Mouse (Mus musculus): ENCODE data around the gene Gxylt2.

Gxylt2 gene

GRCm38 (mm10) chr6:100704574-100705365 lies at the start of gene Gxylt2:
Gxylt2 (plus strand) TSS chr6:100704734.
- no peak for DNase-seq (ENCODE audit: low read depth)

DNA sequence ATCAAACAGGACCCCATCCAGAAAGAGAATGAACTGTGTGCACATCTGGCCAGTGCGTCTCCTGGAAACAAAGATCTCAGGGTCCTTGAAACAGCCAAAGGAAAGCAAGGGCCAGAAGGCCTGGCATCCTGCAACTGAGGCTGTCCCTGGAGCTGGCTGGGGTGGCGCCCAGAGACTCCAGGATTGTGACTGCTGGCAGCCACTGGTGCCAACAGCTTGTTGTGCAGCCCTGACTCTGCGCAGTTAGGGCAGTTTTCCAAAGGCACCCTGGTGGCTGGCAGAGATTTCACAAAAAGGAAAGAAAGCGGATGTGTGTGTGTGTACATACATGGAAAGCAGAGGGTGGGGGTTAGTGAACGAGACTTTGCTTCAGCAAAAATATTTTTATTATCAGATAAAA lies 44.1 kb upstream of the Gxylt2 start:
- no peak for DNase-seq (ENCODE audit: low read depth)

DNA sequence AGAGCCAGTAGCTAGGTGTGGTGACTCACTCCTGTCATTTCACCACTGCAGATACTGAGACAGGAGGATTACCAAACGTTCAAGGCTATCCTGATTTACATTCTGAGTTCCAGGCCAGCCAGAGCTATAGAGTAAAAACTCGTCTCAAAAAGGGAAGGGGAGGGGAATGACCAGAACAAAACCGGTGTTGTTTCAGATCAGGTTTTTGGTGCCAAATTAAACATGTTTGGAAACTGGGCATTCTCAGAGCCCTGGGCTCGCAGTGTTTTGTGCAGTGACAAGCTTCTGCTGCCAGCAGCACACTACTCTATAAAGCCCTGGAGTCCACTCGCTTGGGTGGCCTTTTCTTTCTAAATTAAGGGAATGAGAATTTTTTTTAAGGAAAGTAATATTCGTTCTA lies 42.3 kb upstream of the Gxylt2 start:
- no peak for DNase-seq (ENCODE audit: low read depth)

GRCm38 (mm10) chr6:100667644-100668043 lies 36.9 kb upstream of the Gxylt2 start:
- DNase-seq (ENCODE audit: low read depth): no peak

DNA sequence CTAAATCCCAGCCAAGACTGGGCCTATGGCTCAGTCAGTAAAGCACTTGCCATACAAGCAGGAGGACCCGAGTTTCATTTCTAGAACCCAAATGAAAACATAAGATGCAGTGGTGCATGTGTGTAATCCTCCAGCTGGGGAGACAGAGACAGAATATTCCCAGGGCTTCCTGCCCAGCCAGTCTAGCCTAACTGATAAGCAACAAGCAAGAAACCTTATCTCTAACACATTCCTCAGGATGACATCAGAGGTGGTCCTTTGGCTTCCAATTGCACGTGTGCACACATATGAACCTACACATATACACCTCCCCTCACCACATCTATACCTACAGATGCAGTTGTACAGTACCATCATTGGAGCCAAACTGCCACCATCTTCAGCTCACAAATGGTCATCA lies 35.7 kb upstream of the Gxylt2 start:
- DNase-seq (ENCODE audit: low read depth): no peak

- DNase-seq (ENCODE audit: low read depth): no peak
Observed at GRCm38 (mm10) chr6:100670370-100670841, 34.1 kb upstream of the Gxylt2 start.

DNA sequence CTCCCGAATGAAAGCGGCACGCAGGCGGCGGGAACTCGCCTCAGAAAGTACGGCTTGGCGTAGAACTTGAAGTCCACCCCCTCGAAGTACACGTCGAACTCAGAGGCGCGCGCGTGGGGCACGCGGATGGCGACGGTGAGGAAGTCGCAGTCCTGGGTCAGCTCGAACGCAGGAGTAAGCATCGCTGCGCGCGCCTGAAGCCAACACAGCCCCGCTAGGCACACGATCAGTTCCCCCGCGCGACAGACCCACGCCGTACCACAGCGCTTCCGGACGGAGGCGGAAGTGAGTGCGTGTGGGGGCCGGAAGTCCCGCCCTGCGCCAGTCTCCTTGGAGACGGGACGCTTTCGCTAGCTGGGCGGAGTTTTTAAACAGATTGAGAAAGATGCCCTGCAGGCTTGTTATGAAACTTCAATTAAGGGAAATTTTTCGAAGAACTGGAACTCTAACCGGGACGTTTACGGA lies 33.6 kb upstream of the Gxylt2 start, which contains the start of gene Shq1:
TSS of gene Shq1 (minus strand) at position 278 of the 465 bp plus-strand sequence.
- DNase-seq (ENCODE audit: low read depth): peak; percentile 84

- DNase-seq (ENCODE audit: low read depth): no peak
Observed at GRCm38 (mm10) chr6:100671401-100671800, 33.1 kb upstream of the Gxylt2 start.

- no peak for DNase-seq (ENCODE audit: low read depth)
Observed at GRCm38 (mm10) chr6:100674974-100675373, 29.6 kb upstream of the Gxylt2 start.

DNA sequence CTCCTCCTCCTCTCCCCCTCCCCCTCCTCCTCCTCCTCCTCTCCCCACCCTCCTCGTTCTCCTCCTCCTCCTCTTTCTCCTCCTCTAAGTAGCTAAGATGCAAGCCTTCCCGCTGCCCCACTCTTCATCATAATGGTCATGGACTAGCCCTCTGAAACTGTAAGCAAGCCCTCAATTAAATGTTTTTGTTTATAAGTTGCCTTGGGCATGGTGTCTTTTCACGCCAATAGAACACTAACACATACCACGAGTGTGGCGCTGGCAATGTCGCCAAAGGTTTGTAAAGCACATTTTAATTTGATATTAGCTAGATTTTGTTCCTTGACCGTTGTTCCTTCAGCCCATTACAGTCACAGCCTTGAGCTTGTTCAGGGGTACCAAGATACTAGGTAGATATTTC lies 28.1 kb upstream of the Gxylt2 start:
- no peak for DNase-seq (ENCODE audit: low read depth)

DNA sequence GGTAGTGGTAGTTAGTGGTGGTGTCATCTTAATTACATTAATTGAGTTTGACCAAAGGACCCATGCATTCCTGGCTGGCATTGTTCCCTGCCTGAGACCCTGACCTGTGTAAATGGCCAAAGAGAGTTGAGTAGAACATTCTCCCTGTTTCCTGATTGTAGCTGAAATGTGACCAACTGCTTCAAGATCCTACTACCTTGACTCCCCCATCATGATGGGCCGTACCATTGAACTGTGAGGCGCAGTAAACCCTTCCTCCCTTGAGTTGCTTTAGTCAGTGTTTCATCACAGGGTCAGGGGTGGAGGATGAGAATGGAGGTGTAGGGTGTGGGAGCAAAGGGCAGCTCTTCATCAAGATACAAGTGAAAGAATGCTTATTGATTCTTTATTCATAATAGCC lies 25.9 kb upstream of the Gxylt2 start:
- no peak for DNase-seq (ENCODE audit: low read depth)

- no peak for DNase-seq (ENCODE audit: low read depth)
Observed at GRCm38 (mm10) chr6:100686341-100686740, 18.2 kb upstream of the Gxylt2 start.

- DNase-seq (ENCODE audit: low read depth): no peak
Observed at GRCm38 (mm10) chr6:100699986-100700385, 4.5 kb upstream of the Gxylt2 start.

- DNase-seq (ENCODE audit: low read depth): no peak
Observed at GRCm38 (mm10) chr6:100700774-100701173, 3.8 kb upstream of the Gxylt2 start.

GRCm38 (mm10) chr6:100704197-100704573 lies 349 bp upstream of the Gxylt2 start:
- DNase-seq (ENCODE audit: low read depth): no peak

DNA sequence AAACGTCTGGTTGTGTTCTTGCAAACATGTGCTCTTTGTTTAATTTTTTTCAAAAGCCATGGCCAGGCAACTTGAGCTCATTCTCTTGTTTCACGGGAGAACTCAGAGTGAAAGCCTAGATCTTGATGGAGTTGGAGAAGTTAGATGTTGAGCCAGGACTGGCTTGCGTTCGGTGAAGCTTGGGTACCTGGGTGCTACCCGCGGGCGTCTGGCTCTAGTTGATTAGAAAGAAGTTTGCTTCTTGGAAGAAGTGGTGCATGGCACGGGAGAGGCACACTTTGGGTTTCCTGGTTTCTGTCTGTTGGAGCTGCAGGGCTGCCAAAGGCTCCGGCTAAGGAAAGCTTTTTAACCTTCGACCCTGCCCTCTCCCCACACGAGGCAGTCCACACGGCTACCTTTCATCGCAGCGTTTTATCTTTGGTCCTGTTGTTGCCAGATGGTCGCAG lies 855 bp downstream of the Gxylt2 start:
- no peak for DNase-seq (ENCODE audit: low read depth)

DNA sequence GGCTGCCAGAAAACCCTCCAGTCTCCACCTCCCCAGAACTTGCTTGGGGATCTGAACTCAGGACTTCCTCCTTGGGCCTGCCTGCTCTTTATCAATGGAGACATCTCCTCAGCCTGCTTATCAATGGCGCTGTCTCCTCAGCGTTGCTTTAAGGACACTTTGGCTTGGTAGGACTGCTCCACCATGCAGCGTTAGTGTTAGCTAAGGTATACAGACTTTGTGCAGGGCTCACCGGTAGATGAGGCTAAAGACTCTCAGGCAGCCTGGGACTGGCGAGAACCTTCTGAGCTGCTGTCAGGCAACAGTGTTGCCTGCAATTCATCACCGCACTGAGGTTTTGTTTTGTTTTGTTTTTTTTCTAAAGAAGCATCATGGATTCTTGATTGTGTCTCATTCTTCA lies 2.3 kb downstream of the Gxylt2 start:
- DNase-seq (ENCODE audit: low read depth): no peak

DNA sequence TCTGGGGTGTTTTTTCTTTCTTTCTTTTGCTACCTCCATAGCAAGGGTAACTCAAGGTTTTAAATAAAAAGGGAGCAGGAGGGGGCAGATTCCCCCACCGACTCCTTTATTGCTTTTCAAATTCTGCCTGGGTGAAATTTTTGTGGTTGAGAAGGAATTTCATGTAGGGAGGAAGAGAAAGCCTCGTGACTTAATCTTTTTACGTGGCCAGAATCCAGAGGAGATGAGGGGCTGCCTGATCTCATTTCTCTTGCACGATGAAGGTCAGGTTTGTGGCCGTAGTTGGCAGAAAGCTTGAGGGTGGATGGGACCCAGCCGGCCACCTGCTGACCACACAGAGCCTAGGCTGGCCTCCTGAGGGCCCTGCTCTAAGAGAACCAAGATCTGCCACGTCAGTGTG lies 3.0 kb downstream of the Gxylt2 start:
- peak; percentile 86 for DNase-seq (ENCODE audit: low read depth)

- no peak for DNase-seq (ENCODE audit: low read depth)
Observed at GRCm38 (mm10) chr6:100708248-100708647, 3.7 kb downstream of the Gxylt2 start.

DNA sequence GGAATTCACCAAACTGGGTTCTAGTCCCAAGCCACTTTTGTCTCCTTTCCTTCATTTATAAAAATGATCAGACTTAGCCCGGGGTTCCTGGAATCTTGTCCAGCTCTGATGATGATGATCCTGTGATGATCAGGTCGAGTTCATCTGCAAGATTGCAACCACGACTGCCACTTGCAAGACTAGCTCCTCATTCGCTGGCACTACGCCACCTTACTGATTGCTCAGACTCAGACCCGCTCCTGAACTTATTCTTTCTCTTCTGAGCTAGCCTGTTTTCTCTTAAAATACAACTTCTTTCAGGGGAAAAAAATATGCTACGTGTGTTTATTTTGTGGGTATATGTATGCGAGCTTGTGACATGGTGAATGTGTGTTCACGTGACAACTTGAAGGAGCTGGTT lies 4.5 kb downstream of the Gxylt2 start:
- DNase-seq (ENCODE audit: low read depth): no peak

- DNase-seq (ENCODE audit: low read depth): no peak
Observed at GRCm38 (mm10) chr6:100709483-100709882, 4.9 kb downstream of the Gxylt2 start.

GRCm38 (mm10) chr6:100710170-100710569 lies 5.6 kb downstream of the Gxylt2 start:
- no peak for DNase-seq (ENCODE audit: low read depth)

DNA sequence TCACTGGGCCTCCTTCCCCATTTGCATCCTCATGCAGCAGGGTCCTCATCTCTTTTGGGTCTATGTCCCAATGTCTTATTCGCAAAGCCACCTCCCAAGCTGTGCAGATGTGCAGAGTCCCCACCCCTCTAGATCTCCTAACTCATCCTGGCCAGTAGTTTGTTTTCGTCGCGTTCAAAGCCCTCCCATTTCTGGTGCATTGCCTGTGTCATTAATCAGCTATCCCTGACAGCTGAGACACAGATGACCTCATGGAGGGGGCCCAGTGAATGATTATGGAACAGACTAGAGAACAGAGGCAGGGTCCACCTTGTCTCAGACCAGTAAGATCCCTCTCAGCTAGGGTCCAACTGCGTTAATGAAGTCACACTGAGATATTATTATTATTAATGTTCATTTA lies 6.3 kb downstream of the Gxylt2 start:
- DNase-seq (ENCODE audit: low read depth): no peak

DNA sequence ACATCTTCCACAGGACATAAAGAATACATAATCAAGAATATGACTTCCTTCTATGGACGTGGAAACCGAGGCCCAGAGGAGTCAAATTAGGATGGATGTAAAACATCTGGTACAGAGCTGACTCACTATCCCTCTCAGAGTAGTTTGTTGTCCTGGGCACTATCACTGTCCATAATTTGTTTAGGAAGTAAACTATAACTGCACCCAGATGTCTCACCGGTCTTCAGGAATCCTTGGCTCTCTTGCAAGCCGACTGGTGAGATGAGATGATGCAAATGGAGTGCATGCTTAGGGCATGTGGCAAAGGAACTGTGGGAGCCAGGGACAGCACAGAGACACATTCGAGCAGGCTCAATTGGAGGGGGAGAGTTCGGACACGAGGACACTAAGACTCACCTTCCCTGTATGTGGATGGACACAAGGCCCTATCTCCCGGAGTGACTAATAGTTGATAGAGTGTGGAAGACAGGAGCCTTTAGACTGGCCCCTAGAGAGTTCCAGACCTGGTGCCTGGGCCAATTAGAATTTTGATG lies 10.8 kb downstream of the Gxylt2 start:
- no peak for DNase-seq (ENCODE audit: low read depth)

Data from fibroblast of lung, adult 2 months (primary cell).